Mouse (Mus musculus): ENCODE measurements at regions not wholly inside any gene's neighbourhood (a gene's known extent, or its start where the extent isn't known, plus 50 kb on each side); places are given as distances from the start of the nearest gene placed in this dataset.

- in situ Hi-C loops (cut with MboI; ENCODE audit: low pct_ligation_motif_present, low pct_unique_long_range_greater_than_20kb, low sequenced_read_pairs): no loop called here
- Histone ChIP-seq H3K79me2 (replicated peaks; ENCODE audit: control insufficient read depth, extremely low read depth, insufficient read depth, poor library complexity, severe bottlenecking) (no peaks in the 10 kb centered on the region), H3K27me3 (replicated peaks) (no peaks in the 10 kb centered on the region), H3K36me3 (replicated peaks in 1 of 2; ENCODE audit: control insufficient read depth in 1 of 2, insufficient read depth in 1 of 2, low read length in 1 of 2) (no peaks in the 10 kb centered on the region), H3K4me1 (ENCODE audit: control insufficient read depth in 1 of 2, insufficient read depth in 2 of 2) (peaks cover 6 to 19% of the 10 kb centered on the region in 2 experiments; a peak in 3 of 4 replicates), H3K9me3 (replicated peaks; ENCODE audit: low read length) (no peaks in the 10 kb centered on the region), H3K4me3 (replicated peaks in 1 of 3; ENCODE audit: low read depth in 2 of 3, low read length in 2 of 3, poor library complexity in 1 of 3) (no peak overlapping the region), H3K27ac (ENCODE audit: insufficient read depth, low read depth) (no peak overlapping the region), H3K9ac (ENCODE audit: insufficient read depth, low read depth) (no peak overlapping the region), H3K4me2 (ENCODE audit: insufficient read depth, low read depth, poor library complexity, severe bottlenecking) (no peak overlapping the region)
- dilution Hi-C loops (cut with MboI; ENCODE audit: extremely low pct_ligation_motif_present, extremely low pct_unique_long_range_greater_than_20kb, low sequenced_read_pairs): no loop called here
- TF ChIP-seq HCFC1 (IDR thresholded peaks at IDR 0.05; ENCODE audit: low read depth, low read length): no peak
- TF ChIP-seq NELFE (IDR thresholded peaks at IDR 0.05; ENCODE audit: low read depth, low read length): no peak
- no peak for TF ChIP-seq E2F4 (IDR thresholded peaks at IDR 0.05; ENCODE audit: insufficient replicate concordance, low read depth, low read length)
- TF ChIP-seq MYC (IDR thresholded peaks at IDR 0.05; ENCODE audit: low read depth, low read length): no peak
- no peak for TF ChIP-seq MAFK (IDR thresholded peaks at IDR 0.05; ENCODE audit: insufficient replicate concordance, low read length)
- TF ChIP-seq MAZ (IDR thresholded peaks at IDR 0.05; ENCODE audit: low read depth, low read length): no peak
- no peak for TF ChIP-seq EP300 (IDR thresholded peaks at IDR 0.05; ENCODE audit: low read length)
- no peak for TF ChIP-seq ZKSCAN1 (IDR thresholded peaks at IDR 0.05; ENCODE audit: borderline replicate concordance, low read depth, low read length)
- TF ChIP-seq USF1 (IDR thresholded peaks at IDR 0.05; ENCODE audit: low read depth, low read length): no peak
- no peak for TF ChIP-seq NRF1 (IDR thresholded peaks at IDR 0.05; ENCODE audit: low read depth, low read length)
- no peak for TF ChIP-seq MAX (IDR thresholded peaks at IDR 0.05; ENCODE audit: low read length)
- no peak for TF ChIP-seq CHD2 (IDR thresholded peaks at IDR 0.05; ENCODE audit: low read length)
- TF ChIP-seq MXI1 (IDR thresholded peaks at IDR 0.05; ENCODE audit: low read depth, low read length): no peak
- no peak for TF ChIP-seq SIN3A (IDR thresholded peaks at IDR 0.05; ENCODE audit: low read length)
- no peak for DNase-seq (ENCODE audit: extremely low read depth)
These were observed 99.2 kb upstream of the Spaca1 start for GRCm38 (mm10) chr4:34148956-34149739.

- no peak for DNase-seq (ENCODE audit: extremely low read depth)
- Histone ChIP-seq H3K4me1 (ENCODE audit: control insufficient read depth in 1 of 2, insufficient read depth in 2 of 2) (peaks cover 0 to 4% of the 10 kb centered on the region in 2 experiments; a peak in 1 of 4 replicates), H3K36me3 (replicated peaks in 1 of 2; ENCODE audit: control insufficient read depth in 1 of 2, insufficient read depth in 1 of 2, low read length in 1 of 2) (no peaks in the 10 kb centered on the region), H3K9me3 (replicated peaks; ENCODE audit: low read length) (no peaks in the 10 kb centered on the region), H3K27me3 (replicated peaks) (no peaks in the 10 kb centered on the region), H3K4me3 (replicated peaks in 1 of 3; ENCODE audit: low read depth in 2 of 3, low read length in 2 of 3, poor library complexity in 1 of 3) (no peak overlapping the region), H3K9ac (ENCODE audit: insufficient read depth, low read depth) (no peak overlapping the region), H3K4me2 (ENCODE audit: insufficient read depth, low read depth, poor library complexity, severe bottlenecking) (no peak overlapping the region), H3K27ac (ENCODE audit: insufficient read depth, low read depth) (no peak overlapping the region), H3K79me2 (replicated peaks; ENCODE audit: control insufficient read depth, extremely low read depth, insufficient read depth, poor library complexity, severe bottlenecking) (no peaks in the 10 kb centered on the region)
- in situ Hi-C loops (cut with MboI; ENCODE audit: low pct_ligation_motif_present, low pct_unique_long_range_greater_than_20kb, low sequenced_read_pairs): no loop called here
- TF ChIP-seq CTCF (conservative IDR thresholded peaks at IDR 0.05 in 1 of 2, IDR thresholded peaks at IDR 0.05 in 1 of 2; ENCODE audit: low read depth in 2 of 2, low read length in 2 of 2) (no peak), IRF4 (IDR thresholded peaks at IDR 0.05; ENCODE audit: low read depth, low read length) (no peak), ZNF384 (IDR thresholded peaks at IDR 0.05; ENCODE audit: low read depth, low read length) (no peak), MAX (IDR thresholded peaks at IDR 0.05; ENCODE audit: low read length) (no peak), MAFK (IDR thresholded peaks at IDR 0.05; ENCODE audit: insufficient replicate concordance, low read length) (no peak), TBP (conservative IDR thresholded peaks at IDR 0.05; ENCODE audit: low read depth, low read length) (no peak), ZKSCAN1 (IDR thresholded peaks at IDR 0.05; ENCODE audit: borderline replicate concordance, low read depth, low read length) (no peak), SIN3A (IDR thresholded peaks at IDR 0.05; ENCODE audit: low read length) (no peak), PAX5 (IDR thresholded peaks at IDR 0.05; ENCODE audit: low read length) (no peak), KAT2A (IDR thresholded peaks at IDR 0.05; ENCODE audit: insufficient replicate concordance, low read length) (no peak), NELFE (IDR thresholded peaks at IDR 0.05; ENCODE audit: low read depth, low read length) (no peak), ZMIZ1 (IDR thresholded peaks at IDR 0.05; ENCODE audit: low read depth, low read length) (no peak), UBTF (IDR thresholded peaks at IDR 0.05; ENCODE audit: low read depth, low read length) (no peak), JUN (IDR thresholded peaks at IDR 0.05; ENCODE audit: insufficient read depth, low read depth, low read length) (no peak), EP300 (IDR thresholded peaks at IDR 0.05; ENCODE audit: low read length) (no peak), NRF1 (IDR thresholded peaks at IDR 0.05; ENCODE audit: low read depth, low read length) (no peak)
- dilution Hi-C loops (cut with MboI; ENCODE audit: extremely low pct_ligation_motif_present, extremely low pct_unique_long_range_greater_than_20kb, low sequenced_read_pairs): no loop called here
These were observed 101.8 kb upstream of the Spaca1 start for GRCm38 (mm10) chr4:34151605-34152347.

All from CH12.LX (cell line).